Mouse (Mus musculus) left cerebral cortex, adult 18-20 months (tissue): ENCODE results near the gene C2cd2l. TPM values are rescaled to one million over a fixed set of nuclear protein-coding genes. Genes with fewer than 3 reads are reported as not detected.

Experiments
- DNase-seq, 2 experiments: peaks; one replicate each; pipeline ENCODE4 v3.0.0; 2021 to 2022; ENCODE audit warnings: low spot score in 2 of 2, mixed read lengths in 1 of 2
- microRNA-seq, 2 experiments: library from miRNA; unstranded; fragments of <30 nt; microRNA quantifications; one replicate each; pipeline ENCODE4 v1.2.0; 2021
- total RNA-seq, 2 experiments: library from RNA; stranded (reverse); gene quantifications; 2 replicates each; pipeline ENCODE4 v1.2.3; 2021

The C2cd2l gene
- total RNA-seq, 2 experiments from 2014 or later = 188 to 207 TPM

DNA sequence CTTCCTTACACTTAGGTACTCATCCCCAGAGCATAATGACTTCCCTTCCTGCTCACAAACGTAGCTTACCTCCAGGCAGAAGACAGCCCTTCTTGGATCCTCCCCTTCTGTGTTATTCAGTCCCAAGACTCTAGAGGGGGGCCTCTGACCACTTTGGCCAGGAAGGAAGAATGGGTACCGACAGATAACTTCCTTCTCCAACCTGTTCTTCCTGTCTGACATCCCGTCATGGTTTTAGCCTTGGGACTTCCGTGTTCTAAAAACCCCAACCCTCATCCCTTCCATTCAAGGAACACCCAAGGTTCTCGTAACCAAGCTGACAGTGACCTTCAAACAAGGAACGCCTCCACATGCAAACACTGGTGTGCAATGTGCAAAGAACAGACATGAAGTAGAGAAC is 51.7 kb downstream of the C2cd2l start, which contains the start of gene Nlrx1:
TSS of gene Nlrx1 (minus strand) at position 168 of the 400 bp plus-strand sequence.
- DNase-seq = no peak

DNA sequence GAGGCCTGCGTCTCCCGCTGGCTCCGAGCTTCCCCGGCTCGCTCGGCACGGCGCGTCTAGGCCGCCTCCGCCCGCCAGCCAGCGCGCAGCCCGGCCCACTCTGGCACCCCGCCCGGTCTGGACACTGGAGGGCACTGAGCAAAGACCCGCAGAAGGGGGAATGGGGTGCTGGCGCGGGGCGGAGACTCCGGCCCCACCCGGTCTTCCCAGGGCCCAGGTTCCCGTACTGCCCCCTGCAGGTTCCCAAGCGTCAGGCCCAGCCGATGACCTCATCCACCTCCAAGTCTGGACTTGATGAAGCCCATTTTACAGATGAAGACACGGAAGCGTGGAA is 52.1 kb downstream of the C2cd2l start:
- DNase-seq = peak; percentile 81

DNA sequence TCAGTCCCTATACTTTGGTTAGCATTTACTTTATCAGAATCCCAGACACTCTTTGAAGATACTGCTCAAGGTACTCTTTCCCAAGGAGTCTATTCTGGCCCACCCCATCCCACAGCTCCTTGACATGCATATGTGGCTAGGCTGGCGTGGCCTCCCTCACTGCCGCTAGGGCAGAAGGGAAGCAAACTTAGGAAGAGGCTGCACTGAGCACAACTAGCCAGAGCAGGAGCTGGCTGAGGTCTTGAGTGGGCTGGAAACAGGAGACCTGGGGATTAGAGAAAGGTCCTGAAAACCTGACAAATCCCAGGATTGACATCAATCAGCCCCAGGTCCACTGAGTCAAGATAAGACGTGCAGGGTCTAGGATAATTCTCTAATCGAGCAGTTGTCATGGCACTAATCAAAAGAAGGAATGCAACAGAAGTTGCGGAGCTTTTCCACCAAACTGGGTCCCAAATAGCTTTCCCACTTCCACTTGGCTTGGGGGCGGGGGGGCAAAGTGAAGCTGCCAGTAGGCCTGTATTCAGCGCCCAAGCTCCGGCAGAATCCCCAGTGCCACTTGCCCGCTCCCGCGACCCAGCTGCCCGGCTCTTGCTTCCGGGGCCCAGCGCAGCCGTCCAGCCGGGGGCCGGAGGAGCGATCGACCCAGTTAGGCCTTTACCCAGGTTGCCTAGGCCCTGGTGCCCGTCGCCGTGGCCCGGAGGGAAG is 52.6 kb downstream of the C2cd2l start:
- no peak for DNase-seq

DNA sequence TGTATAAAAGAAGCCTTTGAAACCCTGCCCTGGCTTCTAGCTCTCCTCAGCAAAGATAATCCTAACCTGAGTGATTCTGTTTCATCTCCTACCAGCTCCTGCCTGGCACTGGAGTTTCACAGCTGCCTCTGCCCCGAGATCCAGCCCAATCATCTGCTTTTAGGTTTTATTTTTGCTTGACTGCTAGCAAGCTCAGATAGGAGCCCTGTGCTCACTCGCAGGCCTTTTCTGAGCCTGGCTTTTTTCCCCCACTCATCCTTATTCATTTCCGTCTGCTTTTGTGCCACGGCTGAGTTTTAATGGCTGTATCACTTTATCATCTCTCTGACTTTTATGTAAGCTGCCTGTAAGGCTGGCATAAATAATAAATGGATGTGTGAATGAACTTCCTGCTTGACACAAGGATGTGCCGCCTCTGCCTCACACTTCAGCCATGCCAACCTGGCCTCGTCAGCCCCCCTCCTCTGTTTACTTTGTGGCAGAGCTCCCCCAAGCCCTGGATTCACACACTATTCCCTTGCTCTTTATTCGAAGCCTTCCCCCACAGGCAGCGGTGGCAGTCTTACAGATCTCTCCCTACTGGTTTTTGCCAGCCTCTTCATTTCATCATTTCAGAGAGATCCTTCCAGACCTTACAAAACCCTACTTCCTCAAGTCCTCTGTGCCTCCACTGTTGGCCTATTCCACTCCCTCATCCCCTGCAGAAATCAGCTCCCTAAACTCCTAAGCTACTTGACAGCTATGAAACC is 53.4 kb downstream of the C2cd2l start:
- DNase-seq = peak; percentile 35 to 49

DNA sequence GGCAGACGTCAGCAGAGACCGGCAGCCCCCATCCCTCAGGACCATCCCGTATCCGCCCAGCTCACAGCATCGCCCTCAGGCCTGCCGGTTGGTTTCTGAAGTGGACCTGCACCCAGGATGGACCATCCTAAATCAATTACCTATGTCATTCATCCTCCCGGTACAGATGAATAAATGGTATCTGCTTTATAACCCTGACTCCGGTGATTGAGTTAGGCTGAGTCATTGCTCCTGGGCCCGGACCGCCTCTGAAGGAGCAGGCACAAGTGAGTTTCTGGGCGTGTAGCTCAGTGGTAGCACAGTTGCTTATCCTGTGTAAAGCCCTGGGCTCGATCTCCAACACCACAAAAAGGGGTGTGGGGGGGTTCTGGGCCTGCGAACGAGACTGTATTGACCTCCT is 58.7 kb downstream of the C2cd2l start:
- DNase-seq = no peak

Small RNA genes within 50 kb of the gene (microRNA-seq; reads per million reads assigned to microRNA genes)
- 0 reads per million in 2 experiments for gene Gm44335

Other genes starting within 250 kb of the C2cd2l start
- gene Mfrp, start 218.6 kb downstream of the C2cd2l start, total RNA-seq = under 1 TPM in 1 of 2 experiments, not detected in 1; 0.16 TPM
- gene C1qtnf5, start 213.0 kb downstream of the C2cd2l start, total RNA-seq = 10 to 100 TPM; 18.1 to 23.2 TPM
- gene Gm49380, start 206.8 kb downstream of the C2cd2l start, total RNA-seq = under 1 TPM; 0.14 to 0.42 TPM
- gene Rnf26, start 206.8 kb downstream of the C2cd2l start, total RNA-seq = 10 to 100 TPM; 28.7 to 31.9 TPM
- gene Mcam, start 185.8 kb downstream of the C2cd2l start, total RNA-seq = 10 to 100 TPM in 1 of 2 experiments, 1 to 10 TPM in 1; 8.7 to 10.3 TPM
- 10 to 100 TPM; 51.1 to 56.3 TPM for gene Cbl, start 86.2 kb downstream of the C2cd2l start, total RNA-seq
- 1 to 10 TPM in 1 of 2 experiments, not detected in 1; 1.8 TPM for gene Ccdc153, start 79.6 kb downstream of the C2cd2l start, total RNA-seq
- under 1 TPM; 0.75 to 0.81 TPM for gene Pdzd3, start 68.8 kb downstream of the C2cd2l start, total RNA-seq
- gene Nlrx1, start 51.7 kb downstream of the C2cd2l start, total RNA-seq = 10 to 100 TPM in 1 of 2 experiments, 1 to 10 TPM in 1; 9.0 to 10.4 TPM
- 10 to 100 TPM; 56.0 to 63.2 TPM for gene Abcg4, start 31.7 kb downstream of the C2cd2l start, total RNA-seq
- 10 to 100 TPM; 29.1 to 36.1 TPM for gene Hinfp, start 14.6 kb downstream of the C2cd2l start, total RNA-seq
- gene Dpagt1, start 5.7 kb upstream of the C2cd2l start, total RNA-seq = 10 to 100 TPM; 13.4 to 16.3 TPM
- gene H2afx, start 14.4 kb upstream of the C2cd2l start, total RNA-seq = 10 to 100 TPM; 51.3 to 54.1 TPM
- gene Hmbs, start 23.9 kb upstream of the C2cd2l start, total RNA-seq = 10 to 100 TPM; 18.1 to 19.7 TPM
- gene Vps11, start 41.4 kb upstream of the C2cd2l start, total RNA-seq = 10 to 100 TPM; 55.6 to 56.8 TPM
- gene Hyou1, start 59.2 kb upstream of the C2cd2l start, total RNA-seq = 100 to 1,000 TPM; 137 to 138 TPM
- gene Slc37a4, start 76.6 kb upstream of the C2cd2l start, total RNA-seq = 10 to 100 TPM; 24.5 to 31.8 TPM
- 100 to 1,000 TPM; 755 to 756 TPM for gene Rps25, start 86.9 kb upstream of the C2cd2l start, total RNA-seq
- 10 to 100 TPM; 70.6 to 71.0 TPM for gene Trappc4, start 87.3 kb upstream of the C2cd2l start, total RNA-seq
- 10 to 100 TPM; 18.9 to 19.0 TPM for gene Ccdc84, start 98.3 kb upstream of the C2cd2l start, total RNA-seq
- gene Foxr1, start 120.9 kb upstream of the C2cd2l start, total RNA-seq = not detected
- not detected for gene Upk2, start 134.7 kb upstream of the C2cd2l start, total RNA-seq
- gene Bcl9l, start 162.5 kb upstream of the C2cd2l start, total RNA-seq = 10 to 100 TPM; 59.1 to 62.5 TPM
- not detected for gene Cxcr5, start 241.6 kb upstream of the C2cd2l start, total RNA-seq